Mouse (Mus musculus) bone marrow, adult 2 months (tissue): Measurements from ENCODE around the gene Tspan9.

Source experiments
- CTCF ChIP-seq: fragments of 200-500 bp; IDR thresholded peaks from 2 replicates; pipeline ENCODE4 v1.5.1; 2011; ENCODE audit warnings: low read length, control low read depth; ENCODE audit not compliant: control insufficient read depth, insufficient read depth
- POLR2A ChIP-seq: fragments of 200-500 bp; IDR thresholded peaks from 2 replicates; pipeline ENCODE4 v1.6.1; 2011; ENCODE audit warnings: low read depth, mild to moderate bottlenecking, control low read depth, low read length, borderline replicate concordance; ENCODE audit not compliant: control insufficient read depth

DNA sequence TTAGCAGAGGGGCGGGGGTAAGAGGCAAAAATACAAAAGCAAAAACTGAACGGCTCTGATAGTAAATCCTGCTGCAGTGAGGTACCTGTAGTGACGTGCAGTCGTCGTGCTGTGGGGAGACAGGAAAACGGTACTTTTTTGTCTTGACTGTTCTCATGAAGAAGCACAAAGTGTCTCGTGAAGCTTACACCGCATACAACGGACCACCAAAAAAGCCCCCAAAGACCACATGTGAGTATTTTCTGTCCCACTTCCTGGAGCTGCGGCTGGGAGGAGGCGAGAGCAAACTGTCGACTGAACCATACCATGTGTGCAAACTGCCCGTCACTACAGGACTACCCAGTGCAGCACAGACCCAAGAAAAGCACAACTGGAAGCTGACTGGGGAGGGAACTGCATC is 117.8 kb downstream of the Tspan9 start:
- TF ChIP-seq POLR2A (no peak), CTCF (no peak)
